Mouse (Mus musculus) adrenal gland, adult 8-10 months (tissue): ENCODE measurements around the gene Sowahb. TPM values are rescaled to one million over a fixed set of nuclear protein-coding genes. Genes with fewer than 3 reads are reported as not detected.

Source experiments
- DNase-seq: peaks from one replicate; pipeline ENCODE4 v3.0.0; 2022
- total RNA-seq, 4 experiments: library from RNA; stranded (reverse); gene quantifications; 2 replicates each; pipeline ENCODE4 v1.2.4; 2022

The Sowahb gene
- total RNA-seq, result under 1 TPM; 0.06 to 0.22 (median 0.10) TPM

DNA sequence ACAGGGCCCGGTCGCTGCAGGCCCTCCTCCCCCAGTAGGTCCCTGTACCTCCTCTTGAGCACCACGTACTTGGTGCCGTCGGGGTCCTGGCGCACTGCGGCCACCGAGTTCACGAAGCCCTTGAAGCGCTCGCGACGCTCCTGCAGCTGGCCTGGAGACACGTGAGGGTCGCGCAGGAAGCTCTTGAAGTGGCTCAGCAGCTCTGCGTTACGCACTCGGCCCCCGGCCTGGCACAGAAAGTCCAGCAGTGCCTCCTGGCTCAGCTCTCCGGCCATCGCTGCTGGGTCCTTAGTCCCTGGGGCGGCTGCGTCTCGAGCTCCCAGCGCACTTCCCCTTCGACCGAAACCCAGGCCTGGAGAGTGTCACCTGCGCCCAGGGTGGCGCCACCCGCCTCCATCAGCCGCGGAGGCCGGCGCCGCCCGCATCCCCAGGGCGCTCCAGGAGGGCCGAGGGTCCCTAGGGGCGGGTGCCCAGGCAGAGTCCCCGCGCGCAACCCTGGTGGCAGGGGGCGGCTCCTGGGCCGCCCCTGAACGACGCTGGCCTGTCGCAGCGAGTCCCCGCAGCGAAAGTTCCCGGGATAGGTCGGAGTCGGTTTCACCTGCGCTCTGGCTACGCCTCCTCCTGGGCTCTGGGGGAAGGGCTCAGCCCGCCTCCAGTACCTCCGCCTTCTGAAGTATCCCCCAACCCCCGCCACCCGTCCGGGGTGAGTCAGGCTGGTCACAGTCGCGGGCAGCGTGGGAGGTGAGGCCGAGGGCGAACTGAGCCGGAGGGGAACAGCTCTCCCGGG lies at the start of gene Sowahb:
Gene Sowahb, minus strand, starts transcription at position 439 of the 787 bp plus-strand sequence.
- DNase-seq, result no peak

DNA sequence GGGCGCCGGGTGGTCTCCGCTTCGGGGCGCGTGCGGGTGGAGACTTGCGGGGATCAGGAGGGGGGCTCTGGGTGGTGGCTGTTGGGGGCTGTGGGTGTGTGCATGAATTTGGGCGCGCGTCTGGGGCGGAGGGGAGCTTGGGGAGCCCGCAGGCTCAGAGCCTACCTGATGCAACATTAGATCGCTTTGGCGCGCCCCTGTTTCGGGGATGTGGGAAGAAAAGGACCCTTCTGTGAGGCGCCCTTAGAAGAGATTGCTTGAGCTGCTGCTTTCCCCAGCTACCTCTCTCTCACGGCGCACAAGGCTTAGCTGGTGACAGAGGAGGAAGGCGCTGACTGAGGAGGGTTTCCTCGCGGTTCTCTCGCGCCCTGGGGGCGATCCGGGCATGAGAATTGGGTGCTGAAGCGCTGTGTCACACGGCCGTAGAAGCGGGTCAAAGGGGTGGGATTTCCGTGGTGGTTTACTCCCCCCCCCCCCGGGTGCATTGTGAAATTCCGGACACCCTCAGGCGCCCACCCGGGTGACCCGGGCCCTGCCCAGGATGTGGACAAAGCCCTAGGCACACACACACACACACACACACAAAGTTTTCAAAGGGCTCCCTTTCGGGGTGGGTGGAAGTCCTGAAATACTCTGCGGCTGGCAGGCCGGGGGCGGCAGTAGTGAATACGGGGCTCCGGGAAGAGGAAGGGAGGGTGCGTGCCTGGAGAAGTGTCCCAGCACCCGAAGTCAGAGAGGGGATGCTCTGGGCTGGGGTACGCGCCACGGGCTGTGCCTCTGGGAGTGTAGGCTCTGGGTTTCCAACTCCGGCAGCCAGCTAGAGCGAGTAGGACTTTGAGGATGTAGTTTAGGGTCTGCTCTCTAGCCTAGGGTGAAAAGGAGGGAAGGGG lies 49.1 kb upstream of the Sowahb start:
- DNase-seq, result peak; percentile 13

- DNase-seq, result peak; percentile 87
Observed at GRCm38 (mm10) chr5:93092857-93093622, 48.2 kb upstream of the Sowahb start, which contains the start of gene Sept11. Gene Sept11, plus strand, starts transcription at chr5:93093437.

DNA sequence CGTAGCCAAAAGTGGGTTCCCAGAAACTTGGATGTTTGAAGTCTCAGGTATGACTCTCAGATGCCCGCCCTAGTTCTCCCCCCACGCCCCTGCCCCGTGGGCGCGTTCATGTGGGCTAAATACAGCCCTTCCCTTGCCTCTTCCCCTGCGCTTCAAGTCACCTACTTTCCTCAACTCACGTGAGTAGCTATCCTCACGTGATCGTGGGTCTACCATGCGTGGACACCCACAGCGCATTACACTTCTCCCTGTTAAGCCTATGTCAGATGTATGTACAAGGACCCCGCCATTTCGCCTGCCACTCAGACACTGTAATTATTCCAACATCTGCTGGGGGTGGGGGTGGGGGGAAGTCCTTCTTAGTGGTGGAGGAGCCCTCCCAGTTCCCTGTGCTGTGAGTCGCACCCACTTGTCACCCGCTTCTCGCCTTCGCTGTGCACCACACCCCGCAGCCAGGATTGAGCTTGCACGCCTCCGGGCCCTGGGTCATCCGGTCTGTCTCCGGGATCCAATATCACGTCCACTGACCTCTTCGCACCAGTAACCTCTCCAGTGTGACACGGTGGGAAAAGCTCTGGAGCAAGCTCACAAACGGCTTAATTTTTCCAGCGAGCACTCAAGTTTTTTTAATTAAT lies 47.4 kb upstream of the Sowahb start:
- peak; percentile 32 for DNase-seq

DNA sequence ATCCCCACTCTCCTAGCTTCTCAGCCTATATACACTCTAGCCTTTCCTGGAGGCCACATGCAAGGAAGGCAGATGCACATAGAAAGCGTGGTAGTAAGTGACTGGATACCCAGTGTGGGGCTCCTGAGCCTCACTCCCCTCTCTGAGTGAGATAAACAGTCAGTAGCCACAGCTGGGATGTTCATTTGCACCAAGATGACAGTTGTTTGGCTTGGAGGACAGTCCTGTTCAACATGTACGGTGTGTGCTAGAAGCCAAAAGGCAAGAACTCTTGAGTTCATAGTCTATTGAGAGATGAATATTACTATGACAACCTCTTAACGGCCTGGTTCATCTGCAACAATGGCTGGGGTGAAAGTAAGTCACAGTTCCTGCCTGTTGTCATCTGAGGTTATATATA lies 46.4 kb upstream of the Sowahb start:
- no peak for DNase-seq

DNA sequence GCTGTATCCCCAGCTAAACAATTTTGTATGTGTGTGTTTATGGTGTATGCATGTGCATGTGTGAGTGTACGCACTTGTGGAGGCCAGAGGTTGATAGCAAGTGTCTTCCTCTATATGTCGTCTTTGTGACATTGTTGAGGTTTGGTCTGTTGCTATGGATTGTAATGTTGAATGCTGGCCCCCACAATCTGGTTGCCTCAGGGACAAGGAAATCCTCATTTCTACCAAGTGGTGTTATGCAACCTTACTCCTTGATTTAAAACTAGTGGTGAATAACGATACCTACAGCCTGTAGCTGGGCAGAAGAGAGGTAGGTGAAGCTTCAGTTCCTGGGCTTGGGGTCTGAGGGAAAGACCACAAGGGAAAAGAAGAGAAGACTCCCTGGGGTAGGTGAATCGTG lies 41.1 kb upstream of the Sowahb start:
- no peak for DNase-seq

- no peak for DNase-seq
Observed at GRCm38 (mm10) chr5:93085015-93085598, 40.3 kb upstream of the Sowahb start.

GRCm38 (mm10) chr5:93079596-93079995 lies 34.8 kb upstream of the Sowahb start:
- DNase-seq, result no peak

- DNase-seq, result no peak
Observed at GRCm38 (mm10) chr5:93077661-93078323, 33.0 kb upstream of the Sowahb start.

DNA sequence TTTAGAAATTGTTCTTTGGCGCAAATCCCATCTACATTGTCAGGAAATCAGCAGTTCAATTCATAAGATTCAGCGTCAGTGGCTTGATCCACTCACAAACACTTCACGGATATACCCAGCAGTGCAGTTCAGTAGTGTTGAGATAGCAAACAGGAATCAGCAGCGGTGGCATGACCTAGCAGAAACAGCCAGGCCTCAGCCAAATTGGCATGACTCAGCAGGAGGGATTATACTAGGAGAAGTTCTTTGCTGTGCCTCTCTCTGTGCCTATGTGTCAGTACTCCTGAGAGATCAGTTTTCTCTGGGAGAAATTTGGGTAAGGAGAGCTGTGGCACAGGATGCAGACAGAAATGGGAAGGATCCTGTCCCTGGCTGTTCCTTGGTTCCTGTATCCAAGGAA lies 16.0 kb upstream of the Sowahb start:
- DNase-seq, result no peak

- no peak for DNase-seq
Observed at GRCm38 (mm10) chr5:93053606-93054397, 9.0 kb upstream of the Sowahb start.

- DNase-seq, result no peak
Observed at GRCm38 (mm10) chr5:93051951-93052350, 7.1 kb upstream of the Sowahb start.

GRCm38 (mm10) chr5:93051041-93051440 lies 6.2 kb upstream of the Sowahb start:
- no peak for DNase-seq

DNA sequence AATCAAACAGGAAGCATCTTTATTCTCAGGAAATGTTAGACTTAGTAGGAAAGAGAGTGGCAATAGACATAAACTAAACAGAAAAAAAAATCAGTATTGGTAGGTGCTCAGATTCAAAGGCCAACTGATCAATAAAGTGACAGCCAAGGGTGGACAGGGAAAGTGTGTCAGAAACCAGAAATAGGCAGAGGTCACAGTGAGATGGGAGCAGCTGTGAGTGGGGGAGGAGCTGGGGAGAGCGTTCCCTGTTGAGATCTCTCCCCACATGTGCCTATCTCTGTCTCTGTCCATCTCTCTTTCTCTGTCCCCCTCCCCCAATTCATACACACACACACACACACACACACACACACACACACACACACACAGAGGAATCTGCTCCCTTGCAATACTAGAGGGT lies 5.1 kb upstream of the Sowahb start:
- DNase-seq, result no peak

DNA sequence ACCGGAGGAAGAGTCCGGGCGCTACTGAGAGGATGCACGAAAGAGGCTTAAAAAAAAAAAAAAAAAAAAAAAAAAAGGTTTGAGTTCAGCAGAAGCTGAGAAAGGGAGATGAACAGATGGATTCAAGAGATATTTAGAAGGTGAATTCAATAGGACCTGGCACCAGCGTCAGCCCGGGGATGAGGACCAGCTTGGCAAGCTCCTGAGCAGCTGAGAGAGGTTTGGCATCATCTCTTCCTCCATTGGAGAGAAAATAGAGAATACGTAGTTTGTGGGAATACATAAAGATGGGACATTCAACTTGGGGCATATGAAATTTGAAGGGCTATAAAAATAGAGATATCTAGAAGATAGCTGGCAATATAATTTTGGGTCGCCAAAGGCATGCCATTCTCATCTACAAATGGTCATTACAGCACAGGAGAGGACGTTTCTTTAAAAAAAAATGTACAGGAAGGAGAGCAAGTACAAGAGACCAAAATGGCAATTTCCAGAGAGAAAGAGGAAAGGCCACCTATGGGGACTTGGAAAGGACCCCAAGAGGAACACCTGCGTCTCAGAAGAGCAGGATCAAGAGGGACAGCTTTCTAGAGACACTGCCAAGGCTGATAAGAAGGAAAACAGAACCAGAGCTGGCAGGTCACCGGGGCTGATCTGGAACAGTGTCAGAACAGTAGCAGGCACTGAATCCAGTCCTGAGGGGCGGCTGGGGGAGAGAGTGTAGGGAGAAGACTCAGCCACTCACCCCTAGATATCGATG lies 3.8 kb upstream of the Sowahb start:
- no peak for DNase-seq

DNA sequence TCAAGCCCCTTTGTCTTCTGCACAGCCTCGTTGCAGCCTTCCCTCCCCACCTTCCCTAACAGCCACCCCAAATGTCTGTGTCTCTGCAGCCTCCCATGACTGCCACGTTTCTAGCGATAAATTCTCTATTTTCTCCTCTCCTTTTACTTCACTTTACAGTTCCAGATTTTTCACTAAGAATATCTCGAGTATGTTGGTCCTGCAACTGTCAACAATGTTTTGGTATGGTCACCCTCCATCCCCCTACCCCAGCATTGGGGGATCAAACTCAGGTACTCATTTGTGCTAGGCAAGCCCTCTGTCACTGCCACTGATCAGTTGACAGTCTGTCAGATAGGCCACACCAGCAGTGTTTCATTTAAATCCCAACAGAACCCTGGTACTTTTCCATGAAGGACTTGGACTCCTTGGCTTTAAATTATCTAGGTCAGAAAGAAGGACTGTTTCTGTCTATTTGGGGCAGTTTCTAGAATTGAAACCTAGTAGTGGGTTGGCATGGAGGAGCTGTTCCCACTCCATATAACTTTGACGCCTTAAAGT lies 1.6 kb upstream of the Sowahb start:
- DNase-seq, result no peak

GRCm38 (mm10) chr5:93045371-93045714 lies 521 bp upstream of the Sowahb start:
- DNase-seq, result no peak

DNA sequence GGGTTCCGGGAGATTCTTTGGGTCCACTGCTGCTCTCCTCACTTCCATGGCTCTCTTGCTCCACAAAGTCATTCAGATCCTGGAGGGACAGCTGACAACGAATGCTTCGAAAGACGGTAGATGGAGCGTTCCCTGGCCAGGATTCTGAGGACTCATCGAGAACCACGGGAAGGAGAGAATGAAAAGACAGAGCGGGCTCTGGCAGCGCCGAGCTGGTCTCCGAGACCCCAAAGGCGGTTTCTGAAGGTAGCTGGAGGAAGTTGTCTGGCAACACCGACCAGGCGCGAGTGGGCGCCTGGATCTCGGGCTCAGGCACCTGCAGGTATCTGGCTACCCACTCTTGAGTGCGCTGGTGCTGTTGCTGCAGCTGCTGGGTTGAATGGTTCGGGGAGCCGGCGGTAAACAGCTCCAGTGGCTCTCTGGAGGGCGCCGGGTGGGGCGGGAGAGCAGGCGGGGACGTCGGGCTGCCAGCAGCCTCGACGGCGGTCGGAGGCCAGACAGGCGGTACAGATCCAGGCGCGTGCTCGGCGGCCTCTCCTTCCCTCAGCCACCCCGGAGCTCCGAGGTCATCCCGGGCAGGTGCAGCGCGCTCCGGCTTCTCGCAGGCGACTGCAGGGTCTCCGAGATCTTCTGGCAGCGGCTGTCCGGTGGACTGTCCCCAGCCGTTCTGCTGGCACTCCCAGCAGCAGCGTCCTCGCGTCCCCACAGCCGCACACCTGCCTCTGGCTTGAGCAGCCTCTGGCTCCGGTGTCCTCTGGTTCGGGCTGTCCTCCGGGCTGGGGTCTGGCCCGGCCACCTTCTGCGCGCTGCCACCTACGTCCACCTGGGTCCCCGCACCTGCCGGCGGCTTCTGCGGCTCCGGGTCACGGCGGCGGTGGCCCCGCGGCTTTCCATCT lies 886 bp downstream of the Sowahb start:
- DNase-seq, result no peak
